Mouse (Mus musculus): Measurements from ENCODE around the gene Megf6.

- TF ChIP-seq CTCF (IDR thresholded peaks at IDR 0.05; ENCODE audit: low read depth) (no peak), EP300 (IDR thresholded peaks at IDR 0.05; ENCODE audit: low read depth) (no peak)
Observed at GRCm38 (mm10) chr4:154249316-154249715, 78.8 kb downstream of the Megf6 start.
